Mouse (Mus musculus) embryonic fibroblast, embryonic 13.5 days (primary cell): Measurements from ENCODE around the gene Selenbp2.
"Not testable (repeated sequence)": the region's sequence is repeated elsewhere in the genome, so short reads cannot be mapped to it uniquely, and the experiment has no call there.

Source experiments
- CTCF ChIP-seq: IDR thresholded peaks from 2 replicates; pipeline ENCODE4 v1.5.1; 2011; ENCODE audit warnings: mild to moderate bottlenecking, control low read depth, low read length, moderate library complexity, borderline replicate concordance; ENCODE audit not compliant: insufficient read depth
- POLR2A ChIP-seq: IDR thresholded peaks from 2 replicates; pipeline ENCODE4 v1.6.1; 2011; ENCODE audit warnings: low read depth, mild to moderate bottlenecking, control low read depth, low read length, moderate library complexity

- TF ChIP-seq POLR2A, CTCF: not testable (repeated sequence)
Measured at GRCm38 (mm10) chr3:94688698-94689097, 4.7 kb upstream of the Selenbp2 start.
